Mouse (Mus musculus) myocyte (in vitro differentiated cells): Measurements from ENCODE around the gene Tpm1.

ENCODE experiments used
- CEBPB ChIP-seq: IDR thresholded peaks from 2 replicates; pipeline ENCODE4 v1.6.1; 2011; ENCODE audit warnings: mild to moderate bottlenecking, moderate library complexity; ENCODE audit not compliant: poor library complexity, insufficient read depth, severe bottlenecking
- E2F4 ChIP-seq: IDR thresholded peaks from one replicate; pipeline ENCODE4 v1.6.1; 2011; ENCODE audit warnings: mild to moderate bottlenecking, control low read depth, moderate library complexity; ENCODE audit not compliant: insufficient read depth
- MAX ChIP-seq: IDR thresholded peaks from one replicate; pipeline ENCODE4 v1.6.1; 2011; ENCODE audit warnings: low read depth, mild to moderate bottlenecking, control low read depth
- MYOD1 ChIP-seq, 3 experiments: IDR thresholded peaks; one replicate each; pipeline ENCODE4 v1.6.1; 2011; ENCODE audit warnings: control low read depth in 2 of 3, low read depth in 2 of 3, mild to moderate bottlenecking in 2 of 3, moderate library complexity in 1 of 3; ENCODE audit not compliant: insufficient read length in 2 of 3, control insufficient read depth in 1 of 3
- MYOG ChIP-seq, 3 experiments: IDR thresholded peaks; one replicate each; pipeline ENCODE4 v1.6.1; 2011; ENCODE audit warnings: control low read depth in 2 of 3, low read depth in 2 of 3, mild to moderate bottlenecking in 2 of 3; ENCODE audit not compliant: insufficient read length in 2 of 3, control insufficient read depth in 1 of 3, insufficient read depth in 1 of 3
- POLR2A ChIP-seq: IDR thresholded peaks from one replicate; pipeline ENCODE4 v1.6.1; 2011; ENCODE audit warnings: low read depth, mild to moderate bottlenecking, control low read depth, moderate library complexity; ENCODE audit not compliant: insufficient read length
- POLR2AphosphoS2 ChIP-seq: IDR thresholded peaks from one replicate; pipeline ENCODE4 v1.6.1; 2011; ENCODE audit warnings: low read depth, control low read depth; ENCODE audit not compliant: insufficient read length
- TCF12 ChIP-seq: IDR thresholded peaks from one replicate; pipeline ENCODE4 v1.6.1; 2011; ENCODE audit warnings: mild to moderate bottlenecking, control low read depth; ENCODE audit not compliant: poor library complexity, insufficient read depth, severe bottlenecking
- USF1 ChIP-seq: IDR thresholded peaks from one replicate; pipeline ENCODE4 v1.6.1; 2011; ENCODE audit warnings: low read depth, mild to moderate bottlenecking, control low read depth, moderate library complexity

DNA sequence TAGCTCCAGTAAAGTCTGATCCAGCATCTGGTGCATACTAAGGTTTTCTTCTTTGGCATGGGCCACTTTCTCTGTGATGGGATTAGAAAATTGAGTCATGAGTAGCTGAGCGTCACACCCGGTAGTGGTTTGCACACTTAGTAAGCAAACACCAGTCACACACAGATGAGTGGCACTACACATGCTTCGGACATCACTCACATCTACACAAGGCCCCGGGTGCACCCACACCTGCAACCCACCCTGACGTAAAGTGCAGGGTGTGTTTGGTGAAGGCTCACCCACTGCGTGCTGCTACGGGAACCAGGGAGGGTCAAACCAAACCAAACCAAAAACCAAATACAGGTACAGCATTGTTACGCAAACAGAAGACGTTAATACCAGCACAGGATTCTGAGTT, 25.8 kb downstream of the Tpm1 start:
- TF ChIP-seq POLR2A (peak; percentile 16), MYOD1 (IDR thresholded peaks at IDR 0.05; ENCODE audit: control insufficient read depth in 1 of 3, insufficient read length in 2 of 3, low read depth in 2 of 3) (no peak), USF1 (no peak), MAX (no peak), POLR2AphosphoS2 (peak; percentile 75), E2F4 (no peak), TCF12 (no peak), MYOG (IDR thresholded peaks at IDR 0.05; ENCODE audit: control insufficient read depth in 1 of 3, insufficient read depth in 1 of 3, insufficient read length in 2 of 3, low read depth in 2 of 3) (no peak), CEBPB (no peak)
